Mouse (Mus musculus) intestine, postnatal 0 days (tissue): Measurements from ENCODE around the gene Slc9a9. TPM values are rescaled to one million over a fixed set of nuclear protein-coding genes. Genes with fewer than 3 reads are reported as not detected.

ENCODE experiments used
- ATAC-seq: fragments of 200-750 bp; cut with Nextera tagmentation; 2 replicates; pipeline ENCODE4 v1.8.0; 2017; ENCODE audit warnings: mild to moderate bottlenecking, moderate TSS enrichment, moderate library complexity
- H3K27ac ChIP-seq: fragments of 300-500 bp; sonication (generic); 2 replicates; pipeline ENCODE4 v1.5.1; 2014; ENCODE audit warnings: mild to moderate bottlenecking, low read depth, low read length, moderate library complexity
- H3K27me3 ChIP-seq: fragments of 300-500 bp; sonication (generic); replicated peaks from 2 replicates; pipeline ENCODE4 v1.6.1; 2014; ENCODE audit warnings: low read length, mixed read lengths; ENCODE audit not compliant: control insufficient read depth, insufficient read depth
- H3K36me3 ChIP-seq: fragments of 300-500 bp; sonication (generic); 2 replicates; pipeline ENCODE4 v1.6.1; 2014; ENCODE audit warnings: mild to moderate bottlenecking, moderate library complexity; ENCODE audit not compliant: control insufficient read depth, insufficient read depth
- H3K4me1 ChIP-seq: fragments of 300-500 bp; sonication (generic); replicated peaks from 2 replicates; pipeline ENCODE4 v1.6.1; 2014; ENCODE audit warnings: antibody characterized with exemption, low read length, mixed read lengths; ENCODE audit not compliant: control insufficient read depth, insufficient read depth
- H3K4me2 ChIP-seq: fragments of 300-500 bp; sonication (generic); replicated peaks from 2 replicates; pipeline ENCODE4 v1.6.1; 2014; ENCODE audit warnings: low read depth, mild to moderate bottlenecking, moderate library complexity
- H3K4me3 ChIP-seq: fragments of 300-500 bp; sonication (generic); 2 replicates; pipeline ENCODE4 v1.5.1; 2014; ENCODE audit warnings: low read depth, low read length
- H3K9ac ChIP-seq: fragments of 300-500 bp; sonication (generic); 2 replicates; pipeline ENCODE4 v1.6.1; 2014; ENCODE audit warnings: mild to moderate bottlenecking, low read depth, low read length
- H3K9me3 ChIP-seq: fragments of 300-500 bp; sonication (generic); 2 replicates; pipeline ENCODE4 v1.6.1; 2016; ENCODE audit warnings: mixed run types; ENCODE audit not compliant: control insufficient read depth
- CTCF ChIP-seq: sonication (generic); IDR thresholded peaks from 2 replicates; pipeline ENCODE4 v1.5.1; 2016; ENCODE audit warnings: low read depth, mild to moderate bottlenecking, control low read depth, antibody characterized with exemption, moderate library complexity
- WGBS: fragments of 180-500 bp; shearing (Covaris S2); extraction: QIAGEN DNeasy Blood & Tissue Kit; methylation state at CpG from one replicate; pipeline ENCODE4 v1.1.7; 2014; 5-methylcytosine and 5-hydroxymethylcytosine counted together
- microRNA-seq: library from miRNA; unstranded; fragments of <30 nt; microRNA quantifications from one replicate; pipeline ENCODE4, GENCODE M21; 2016
- polyA plus RNA-seq: library from polyadenylated mRNA; unstranded; fragments of >200 nt; fragmentation: Nextera tagmentation; extraction: Ambion mirVana; gene quantifications from 2 replicates; pipeline ENCODE4 v1.2.1, GENCODE M21; 2015

The Slc9a9 gene
- polyA plus RNA-seq, 1 experiment from 2014 or later = 1.0 TPM

- no peak for TF ChIP-seq CTCF
- H3K27ac ChIP-seq = no peak overlapping the region
- H3K4me2 ChIP-seq = no peak overlapping the region
- H3K9me3 ChIP-seq = no peaks in the 10 kb centered on the region
- H3K4me3 ChIP-seq = no peak overlapping the region
- no peaks in the 10 kb centered on the region for H3K36me3 ChIP-seq
- no peak for ATAC-seq
- no peak overlapping the region for H3K9ac ChIP-seq
- WGBS = 58% methylated on average over 3 of the region's 3 CpGs
- H3K27me3 ChIP-seq = no peaks in the 10 kb centered on the region
- no peaks in the 10 kb centered on the region for H3K4me1 ChIP-seq
Observed at GRCm38 (mm10) chr9:95262851-95263250, 593.1 kb downstream of the Slc9a9 start.

- Histone ChIP-seq H3K27ac (no peak overlapping the region), H3K4me2 (no peak overlapping the region), H3K9me3 (no peaks in the 10 kb centered on the region), H3K4me3 (no peak overlapping the region), H3K27me3 (no peaks in the 10 kb centered on the region), H3K36me3 (no peaks in the 10 kb centered on the region), H3K9ac (no peak overlapping the region), H3K4me1 (no peaks in the 10 kb centered on the region)
- no peak for TF ChIP-seq CTCF
- WGBS = 85% methylated on average over 9 of the region's 9 CpGs
- no peak for ATAC-seq
Observed at GRCm38 (mm10) chr9:95263867-95264509, 594.3 kb downstream of the Slc9a9 start.

- H3K9ac ChIP-seq = no peak overlapping the region
- no peak overlapping the region for H3K4me2 ChIP-seq
- no peaks in the 10 kb centered on the region for H3K4me1 ChIP-seq
- H3K9me3 ChIP-seq = no peaks in the 10 kb centered on the region
- H3K27ac ChIP-seq = no peak overlapping the region
- H3K36me3 ChIP-seq = no peaks in the 10 kb centered on the region
- ATAC-seq = no peak
- H3K4me3 ChIP-seq = no peak overlapping the region
- no peak for TF ChIP-seq CTCF
- no peaks in the 10 kb centered on the region for H3K27me3 ChIP-seq
- WGBS = 67% methylated on average over 2 of the region's 2 CpGs
Observed at GRCm38 (mm10) chr9:95266179-95266578, 596.5 kb downstream of the Slc9a9 start.

GRCm38 (mm10) chr9:95266924-95267323, 597.2 kb downstream of the Slc9a9 start:
- Histone ChIP-seq H3K4me2 (no peak overlapping the region), H3K4me1 (no peaks in the 10 kb centered on the region), H3K36me3 (no peaks in the 10 kb centered on the region), H3K27me3 (no peaks in the 10 kb centered on the region), H3K9me3 (no peaks in the 10 kb centered on the region), H3K27ac (no peak overlapping the region), H3K9ac (no peak overlapping the region), H3K4me3 (no peak overlapping the region)
- TF ChIP-seq CTCF = no peak
- 70% methylated on average over 2 of the region's 2 CpGs for WGBS
- ATAC-seq = no peak

GRCm38 (mm10) chr9:95279590-95280344, 610.1 kb downstream of the Slc9a9 start:
- no peak overlapping the region for H3K27ac ChIP-seq
- no peaks in the 10 kb centered on the region for H3K9me3 ChIP-seq
- no peak overlapping the region for H3K9ac ChIP-seq
- no peak overlapping the region for H3K4me3 ChIP-seq
- no peak for ATAC-seq
- no peaks in the 10 kb centered on the region for H3K4me1 ChIP-seq
- H3K36me3 ChIP-seq = no peaks in the 10 kb centered on the region
- no peak overlapping the region for H3K4me2 ChIP-seq
- TF ChIP-seq CTCF = no peak
- no peaks in the 10 kb centered on the region for H3K27me3 ChIP-seq
- 61% methylated on average over 10 of the region's 10 CpGs for WGBS

Small RNA genes lying within 50 kb of the gene (microRNA-seq; reads per million reads assigned to microRNA genes)
- gene Mir7656 = not detected

Other genes starting within 250 kb of the Slc9a9 start
- gene 1190002N15Rik, start 131.8 kb upstream of the Slc9a9 start, polyA plus RNA-seq = 18.5 and 19.7 TPM in 2 replicates